Mouse (Mus musculus) liver, adult 2 months (tissue): ENCODE data around the gene Mob3c.

Experiments used
- CTCF ChIP-seq: fragments of 200-500 bp; IDR thresholded peaks from 2 replicates; pipeline ENCODE4 v1.5.1; 2011; ENCODE audit warnings: low read depth, low read length, control low read depth
- POLR2A ChIP-seq: fragments of 200-500 bp; IDR thresholded peaks from 2 replicates; pipeline ENCODE4 v1.6.1; 2011; ENCODE audit warnings: low read length, control low read depth; ENCODE audit not compliant: insufficient read depth; ENCODE audit errors: extremely low read depth

DNA sequence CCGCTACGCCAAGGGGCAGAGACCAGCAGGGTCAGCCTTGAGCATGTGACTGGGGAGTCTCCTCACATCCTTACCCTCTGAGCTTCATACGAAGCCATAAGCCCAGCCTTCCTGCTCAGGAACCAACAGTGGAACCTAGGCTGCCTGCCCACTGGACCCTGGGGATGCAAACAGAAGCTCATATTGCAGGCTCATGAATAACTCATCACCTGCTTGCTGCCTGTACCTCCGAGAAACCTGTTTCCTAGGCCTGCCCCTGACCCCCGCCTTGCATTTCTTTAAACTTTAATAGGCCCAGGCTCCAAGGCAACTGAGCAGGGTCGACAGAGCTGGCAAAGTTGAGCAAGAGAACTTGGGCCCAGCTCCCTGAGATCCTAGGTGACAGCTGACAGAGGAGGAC is 56.1 kb downstream of the Mob3c start, which contains the start of gene Kncn:
- TF ChIP-seq POLR2A (no peak), CTCF (no peak)
